Mouse (Mus musculus): ENCODE data around the gene Zp1. TPM values are rescaled to one million over a fixed set of nuclear protein-coding genes. Genes with fewer than 3 reads are reported as not detected.

The Zp1 gene
- polyA plus RNA-seq, 1 experiment from 2014 or later = not detected

DNA sequence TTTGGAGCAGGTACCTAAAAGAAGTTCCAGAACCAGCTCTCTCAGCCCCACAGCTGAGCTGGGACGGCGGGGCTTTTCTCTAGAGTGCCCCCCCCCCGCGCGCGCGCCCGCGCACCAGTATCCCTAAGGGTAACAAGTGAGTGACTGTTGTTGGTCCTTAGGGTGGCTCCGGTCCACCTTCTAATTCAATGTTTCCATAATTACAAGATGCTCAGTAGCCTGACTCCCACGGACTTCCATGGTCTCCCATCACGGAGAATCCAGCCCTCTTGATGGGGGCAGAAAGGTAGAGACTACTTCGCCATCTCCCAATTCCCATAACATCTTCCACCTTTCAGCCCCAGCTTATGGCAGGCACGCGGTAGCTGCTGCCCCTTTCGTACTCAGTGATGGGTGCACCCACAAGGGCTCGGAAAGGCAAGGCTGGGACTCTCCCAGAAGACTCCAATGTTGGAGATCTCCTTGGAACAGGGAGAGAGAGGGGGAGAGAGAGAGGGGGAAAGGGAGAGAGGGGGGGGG, 51.8 kb downstream of the Zp1 start:
- H3K4me1 ChIP-seq = peaks cover 40% of the 10 kb centered on the region
- no peaks in the 10 kb centered on the region; the same call in 1 of the 2 replicates for H3K27me3 ChIP-seq (replicated peaks; ENCODE audit: low read depth, poor library complexity, severe bottlenecking)
- H3K27ac ChIP-seq (replicated peaks) = peak overlapping the region; percentile 99
- H3K36me3 ChIP-seq (replicated peaks) = peaks cover 70% of the 10 kb centered on the region
- WGBS = under 1% methylated on average over 17 of the region's 17 CpGs
- H3K9me3 ChIP-seq = no peaks in the 10 kb centered on the region
- peak overlapping the region; percentile 90 for H3K4me3 ChIP-seq
- peak; percentile 43 for DNase-seq (ENCODE audit: low spot score)

GRCm38 (mm10) chr19:10867946-10868622, 52.3 kb downstream of the Zp1 start:
- H3K27me3 ChIP-seq (replicated peaks; ENCODE audit: low read depth, poor library complexity, severe bottlenecking) = no peaks in the 10 kb centered on the region; the same call in 1 of the 2 replicates
- no peaks in the 10 kb centered on the region for H3K9me3 ChIP-seq
- 35% methylated on average over 5 of the region's 5 CpGs for WGBS
- H3K4me1 ChIP-seq = peaks cover 40% of the 10 kb centered on the region
- H3K36me3 ChIP-seq (replicated peaks) = peaks cover 70% of the 10 kb centered on the region
- peak overlapping the region; percentile 90 for H3K4me3 ChIP-seq
- H3K27ac ChIP-seq (replicated peaks) = peak overlapping the region; percentile 99
- DNase-seq (ENCODE audit: low spot score) = no peak

DNA sequence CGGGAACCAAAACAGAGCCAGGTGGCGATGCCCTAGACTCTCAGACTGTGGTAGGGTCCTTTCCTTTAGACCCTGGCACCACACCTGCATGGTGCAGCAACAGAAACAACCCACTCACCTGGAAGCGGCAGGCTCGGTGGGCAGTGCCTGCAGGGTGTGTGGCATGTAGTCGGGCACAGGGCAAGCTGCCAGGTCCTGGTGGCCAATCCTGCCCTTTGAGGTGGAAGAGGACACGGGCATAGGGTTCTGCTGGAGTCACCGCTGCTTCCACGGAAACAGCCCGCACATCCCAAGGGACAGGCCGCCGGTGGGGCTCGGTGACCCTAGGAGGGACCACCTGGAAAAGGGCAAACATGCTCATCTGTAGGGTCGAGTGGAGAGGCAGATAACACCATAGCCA, 54.1 kb downstream of the Zp1 start:
- no peaks in the 10 kb centered on the region; the same call in 1 of the 2 replicates for H3K27me3 ChIP-seq (replicated peaks; ENCODE audit: low read depth, poor library complexity, severe bottlenecking)
- H3K27ac ChIP-seq (replicated peaks) = no peak overlapping the region
- H3K4me3 ChIP-seq = 0 out of 2 replicates have a peak overlapping the region, but pooled peaks have one; percentile 90
- H3K4me1 ChIP-seq = peaks cover 38% of the 10 kb centered on the region
- DNase-seq (ENCODE audit: low spot score) = no peak
- 91% methylated on average over 13 of the region's 13 CpGs for WGBS
- peaks cover 70% of the 10 kb centered on the region for H3K36me3 ChIP-seq (replicated peaks)
- H3K9me3 ChIP-seq = no peaks in the 10 kb centered on the region

Other genes starting within 250 kb of the Zp1 start
- not detected in 2 replicates for gene Pga5, start 242.6 kb downstream of the Zp1 start, polyA plus RNA-seq (2016; fragmentation: Nextera tagmentation; extraction: Ambion mirVana)
- 37.6 and 40.8 TPM in 2 replicates for gene Vps37c, start 231.9 kb downstream of the Zp1 start, polyA plus RNA-seq (2016; fragmentation: Nextera tagmentation; extraction: Ambion mirVana)
- 0.15 and 0.19 TPM in 2 replicates for gene Cd5, start 181.6 kb downstream of the Zp1 start, polyA plus RNA-seq (2016; fragmentation: Nextera tagmentation; extraction: Ambion mirVana)
- 0.09 and 0.15 TPM in 2 replicates for gene Cd6, start 90.6 kb downstream of the Zp1 start, polyA plus RNA-seq (2016; fragmentation: Nextera tagmentation; extraction: Ambion mirVana)
- gene Slc15a3, start 80.9 kb downstream of the Zp1 start, polyA plus RNA-seq (2016; fragmentation: Nextera tagmentation; extraction: Ambion mirVana) = 0.43 and 0.77 TPM in 2 replicates
- gene Tmem132a, start 50.7 kb downstream of the Zp1 start, polyA plus RNA-seq (2016; fragmentation: Nextera tagmentation; extraction: Ambion mirVana) = 139 and 142 TPM in 2 replicates
- gene Tmem109, start 38.6 kb downstream of the Zp1 start, polyA plus RNA-seq (2016; fragmentation: Nextera tagmentation; extraction: Ambion mirVana) = 60.8 and 63.7 TPM in 2 replicates
- gene Prpf19, start 25.4 kb downstream of the Zp1 start, polyA plus RNA-seq (2016; fragmentation: Nextera tagmentation; extraction: Ambion mirVana) = 38.9 and 42.0 TPM in 2 replicates
- 0.09 TPM in 1 of 2 replicates, not detected in the other for gene Ptgdr2, start 16.5 kb upstream of the Zp1 start, polyA plus RNA-seq (2016; fragmentation: Nextera tagmentation; extraction: Ambion mirVana)
- 47.2 and 51.5 TPM in 2 replicates for gene Ccdc86, start 28.6 kb upstream of the Zp1 start, polyA plus RNA-seq (2016; fragmentation: Nextera tagmentation; extraction: Ambion mirVana)
- gene Ms4a10, start 54.0 kb upstream of the Zp1 start, polyA plus RNA-seq (2016; fragmentation: Nextera tagmentation; extraction: Ambion mirVana) = not detected in 2 replicates
- not detected in 2 replicates for gene Ms4a15, start 72.6 kb upstream of the Zp1 start, polyA plus RNA-seq (2016; fragmentation: Nextera tagmentation; extraction: Ambion mirVana)
- gene Ms4a18, start 97.4 kb upstream of the Zp1 start, polyA plus RNA-seq (2016; fragmentation: Nextera tagmentation; extraction: Ambion mirVana) = not detected in 2 replicates
- gene Ms4a8a, start 160.5 kb upstream of the Zp1 start, polyA plus RNA-seq (2016; fragmentation: Nextera tagmentation; extraction: Ambion mirVana) = not detected in 2 replicates
- gene 1700017D01Rik, start 210.2 kb upstream of the Zp1 start, polyA plus RNA-seq (2016; fragmentation: Nextera tagmentation; extraction: Ambion mirVana) = not detected in 2 replicates
- gene 1700025F22Rik, start 244.7 kb upstream of the Zp1 start, polyA plus RNA-seq (2016; fragmentation: Nextera tagmentation; extraction: Ambion mirVana) = not detected in 2 replicates